Mouse (Mus musculus) c-Kit-negative CD71-positive TER-119-positive erythroid progenitor cells, embryonic 14.5 days (primary cell): Measurements from ENCODE around the gene Tmem117.

Source experiments
- DNase-seq: peaks from one replicate; pipeline ENCODE4 v3.0.0-alpha.2; 2013; ENCODE audit warnings: low read depth, low spot score

The Tmem117 gene

DNA sequence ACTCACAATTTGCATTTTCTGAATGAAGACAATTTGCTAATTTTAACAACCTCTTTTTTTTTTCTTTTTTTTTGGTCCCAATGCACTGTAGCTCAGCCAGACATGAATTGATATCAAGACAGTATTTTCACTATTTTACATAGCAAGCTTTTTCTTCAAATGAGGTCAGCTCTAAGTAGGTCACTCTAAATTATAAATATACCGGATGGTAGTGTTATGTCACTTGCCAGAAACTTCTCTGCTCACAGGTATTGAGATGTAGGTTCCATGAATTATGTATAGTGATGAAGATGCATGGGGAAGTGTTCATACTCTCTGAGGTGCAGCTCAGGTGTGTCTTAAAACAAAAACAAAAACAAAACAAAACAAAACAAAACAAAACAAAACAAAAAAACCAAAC, 264.2 kb downstream of the Tmem117 start:
- no peak for DNase-seq

DNA sequence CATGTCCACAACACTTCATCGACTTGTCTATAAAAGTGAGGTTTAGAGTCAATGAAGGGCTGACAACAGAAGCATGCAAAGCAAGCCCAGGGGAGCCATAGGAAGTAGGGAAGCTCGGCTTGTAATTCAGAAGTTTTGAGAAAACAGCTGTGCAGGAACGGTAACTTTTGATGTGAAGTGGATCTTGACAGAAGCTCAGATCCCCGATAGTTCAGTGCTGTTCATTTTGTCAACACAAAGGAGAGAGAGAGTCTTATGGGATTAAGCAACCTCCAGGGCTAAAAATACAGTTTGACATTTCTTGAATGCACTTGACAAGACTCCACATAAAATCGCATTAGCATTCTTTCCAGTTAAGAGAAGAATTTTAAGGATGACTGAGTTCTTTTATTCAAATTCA, 265.1 kb downstream of the Tmem117 start:
- no peak for DNase-seq

DNA sequence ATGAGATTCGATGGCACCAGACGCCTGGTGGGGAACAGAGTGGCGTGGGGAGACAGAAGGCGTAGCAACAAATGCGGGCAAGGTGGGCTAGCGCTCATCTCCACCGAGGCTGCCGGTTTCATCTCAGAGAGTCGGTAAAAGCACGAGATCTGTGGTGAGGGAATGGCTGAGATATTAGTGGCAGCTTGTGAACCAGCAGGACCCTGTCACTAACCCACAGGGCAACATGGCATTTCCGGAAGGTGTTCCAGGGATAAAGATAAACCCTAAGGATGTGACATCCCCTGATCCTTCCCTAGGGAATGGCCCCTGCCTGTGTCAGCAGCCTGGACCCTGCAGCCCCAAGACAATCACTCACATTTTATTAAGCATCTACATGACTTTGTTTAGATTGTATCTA, 266.6 kb downstream of the Tmem117 start:
- no peak for DNase-seq

DNA sequence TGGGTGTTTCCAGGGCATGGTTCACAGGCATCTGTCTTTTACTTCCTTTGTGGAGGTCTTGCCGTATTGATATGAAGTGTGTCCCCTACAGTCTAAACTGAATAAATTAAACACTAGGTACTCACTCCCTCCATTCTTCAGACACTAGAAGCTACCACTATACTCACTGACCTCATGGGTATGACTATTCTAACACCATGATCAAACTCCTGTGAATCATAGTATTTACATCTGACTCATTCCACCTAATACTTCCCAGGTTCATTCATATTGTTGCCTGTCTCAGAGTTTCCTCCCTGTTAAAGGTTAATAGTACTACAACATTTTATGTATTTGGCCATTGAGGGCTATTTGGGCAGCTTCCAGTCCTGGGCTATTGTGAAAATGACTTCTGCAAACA, 274.2 kb downstream of the Tmem117 start:
- no peak for DNase-seq

DNA sequence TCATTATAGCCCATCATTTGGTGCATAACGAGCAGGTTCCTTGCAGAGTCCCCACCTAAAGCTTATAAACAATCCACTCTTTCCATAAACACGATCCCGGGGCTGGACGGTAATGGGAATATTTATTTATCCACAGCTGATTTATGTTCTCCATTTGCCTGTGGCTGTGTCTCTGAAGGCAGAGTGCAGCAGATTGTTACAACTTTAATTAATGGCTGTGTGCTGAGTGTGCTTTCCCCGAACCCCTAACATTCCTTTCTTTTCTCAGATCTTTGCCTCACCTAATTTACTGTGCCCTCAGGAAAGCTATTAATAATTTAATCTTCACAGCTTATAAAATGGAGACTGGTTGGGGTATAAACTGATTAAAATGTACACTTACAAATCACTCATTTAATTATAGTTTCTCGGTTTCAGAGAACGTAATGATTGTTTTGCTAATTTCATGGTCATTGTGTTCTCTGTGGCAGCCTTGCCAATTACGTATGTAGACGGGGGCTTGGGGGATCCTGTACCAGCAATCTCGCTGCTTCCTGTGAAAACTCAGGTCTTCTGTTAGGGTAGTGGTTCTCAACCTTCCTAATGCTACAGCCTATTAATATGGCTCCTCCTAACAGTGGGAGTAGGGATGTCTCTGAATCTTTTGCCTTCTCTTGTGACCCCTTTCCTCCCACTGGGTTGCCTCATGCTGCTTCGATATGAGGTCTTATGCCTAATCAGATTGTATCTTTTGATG, 275.8 kb downstream of the Tmem117 start:
- DNase-seq = no peak

DNA sequence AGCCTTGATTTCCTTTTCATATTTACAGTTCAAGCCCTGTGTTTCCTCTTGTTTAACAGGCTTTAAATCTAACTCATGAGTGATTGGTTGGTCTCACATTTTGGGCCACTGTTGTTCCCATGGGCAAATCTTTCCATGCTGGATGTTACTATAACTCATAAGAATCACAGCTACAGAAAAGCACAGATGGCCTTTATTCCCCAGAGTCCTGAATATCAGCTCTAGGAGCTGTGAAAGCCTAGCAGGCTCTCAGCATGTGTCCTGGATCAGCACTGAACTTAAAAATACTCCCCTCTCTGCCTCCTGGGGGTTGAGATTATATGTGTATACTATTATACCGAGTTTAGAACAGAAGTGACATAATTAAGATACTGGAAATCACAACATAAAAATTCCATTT, 292.6 kb downstream of the Tmem117 start:
- DNase-seq = no peak

DNA sequence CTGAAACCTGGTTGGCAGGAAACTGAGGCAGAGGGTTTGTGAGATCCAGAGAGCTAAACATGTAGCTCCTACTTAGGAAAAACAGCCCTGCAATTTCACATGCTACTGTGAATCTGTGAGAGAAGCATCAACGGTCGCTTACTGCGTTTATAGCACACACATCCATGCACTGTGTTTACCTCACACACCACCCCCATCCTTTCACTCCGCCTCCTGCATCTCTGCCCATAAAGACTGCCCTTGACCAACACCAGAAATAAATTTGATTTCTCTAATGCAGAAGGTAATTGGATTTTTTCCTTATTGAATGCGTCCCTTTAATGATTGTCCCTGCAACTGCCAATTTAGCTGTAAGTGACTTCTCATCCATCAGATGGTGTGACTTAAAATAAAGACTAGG, 299.0 kb downstream of the Tmem117 start:
- DNase-seq = no peak

DNA sequence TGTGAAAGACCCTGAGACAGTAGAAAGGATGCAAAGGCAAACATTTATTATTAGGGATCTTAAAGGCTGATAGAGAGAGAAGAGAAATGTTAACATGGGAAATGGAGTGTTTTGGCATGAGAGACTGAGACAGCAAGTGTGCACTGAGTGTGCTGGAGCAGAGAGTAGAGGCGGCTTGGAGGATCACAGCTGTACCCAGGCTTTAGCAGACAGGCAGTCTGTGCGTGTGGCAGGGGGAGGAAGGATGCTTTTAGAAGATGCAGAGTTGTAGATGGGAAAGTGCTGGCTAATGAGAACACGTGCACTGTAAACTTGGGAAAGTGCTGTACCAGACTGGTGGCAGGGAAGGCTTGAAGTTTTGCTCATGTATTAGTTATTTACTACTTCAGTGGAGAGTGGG, 301.7 kb downstream of the Tmem117 start:
- DNase-seq = no peak

DNA sequence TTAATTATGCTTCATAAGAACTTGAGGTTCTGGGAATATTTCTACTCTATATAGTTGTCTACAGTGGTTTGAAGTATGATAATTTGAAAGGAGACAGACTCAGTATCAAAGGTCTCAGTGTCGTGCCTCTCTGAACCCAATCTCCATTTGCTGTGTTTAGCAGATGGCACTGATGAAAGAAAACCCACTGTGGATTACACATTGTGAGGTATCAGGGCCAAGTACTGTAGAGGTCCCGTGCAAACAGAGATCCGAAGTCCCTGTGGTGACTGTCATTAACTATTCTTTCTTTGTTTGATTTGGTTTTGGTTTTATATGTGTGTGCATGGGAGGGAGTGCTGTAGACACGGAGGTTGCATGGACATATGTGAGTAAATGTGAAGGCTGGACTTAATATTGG, 304.0 kb downstream of the Tmem117 start:
- DNase-seq = no peak

DNA sequence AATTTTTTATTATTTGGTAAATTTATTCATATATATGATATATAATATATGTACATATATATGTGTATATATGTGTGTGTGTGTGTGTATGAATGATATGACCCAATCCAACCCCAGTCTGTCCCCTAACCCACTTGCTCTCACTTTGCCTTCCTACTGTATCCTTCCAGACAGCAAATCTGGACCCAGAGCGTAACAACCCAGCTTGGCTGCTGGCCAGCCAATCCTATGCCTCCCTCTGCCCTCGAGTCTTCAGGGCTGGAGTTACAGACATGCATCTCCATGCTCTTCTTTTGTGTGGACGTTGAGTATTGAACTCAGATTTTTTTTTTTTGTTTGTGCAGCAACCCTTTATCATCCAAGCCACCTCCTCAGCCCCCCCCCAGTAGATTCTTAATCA, 304.4 kb downstream of the Tmem117 start:
- no peak for DNase-seq

DNA sequence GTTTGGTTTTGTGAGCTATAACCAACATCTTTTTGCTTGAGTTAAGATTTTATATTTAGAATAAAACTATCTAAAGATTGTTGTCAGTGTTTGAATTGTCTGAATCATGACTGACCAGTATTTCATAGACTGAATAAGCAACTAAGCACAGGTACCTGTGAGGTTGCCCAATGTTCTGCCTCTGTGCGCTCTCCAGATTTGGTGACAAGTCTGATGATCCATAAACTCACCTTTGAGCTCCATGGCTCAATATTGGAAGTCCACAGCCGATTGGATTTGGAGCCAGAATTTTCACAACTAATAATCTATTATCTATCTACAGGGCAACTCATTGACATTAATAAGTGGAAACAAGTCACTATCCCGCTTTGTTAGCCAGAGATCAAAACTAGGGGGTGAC, 312.9 kb downstream of the Tmem117 start:
- no peak for DNase-seq

DNA sequence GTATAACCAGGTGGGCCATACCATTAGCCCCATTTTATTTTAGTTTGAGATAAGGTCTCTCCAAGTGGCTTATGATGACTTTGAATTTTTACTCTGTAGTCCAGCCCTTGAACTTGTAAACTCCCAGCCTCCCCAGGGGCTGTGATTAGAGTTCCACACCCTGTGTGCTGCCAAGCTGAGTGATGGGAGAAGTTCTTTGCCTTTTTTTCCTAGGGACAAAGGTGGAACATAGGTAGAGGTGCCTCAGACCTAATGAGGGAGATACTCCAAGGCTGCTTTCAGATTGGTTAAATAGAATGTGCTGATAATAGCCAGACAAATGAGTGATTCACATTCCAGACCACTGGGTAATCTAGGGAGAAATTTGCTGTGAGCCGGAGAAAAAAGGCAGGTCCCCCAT, 313.4 kb downstream of the Tmem117 start:
- no peak for DNase-seq

DNA sequence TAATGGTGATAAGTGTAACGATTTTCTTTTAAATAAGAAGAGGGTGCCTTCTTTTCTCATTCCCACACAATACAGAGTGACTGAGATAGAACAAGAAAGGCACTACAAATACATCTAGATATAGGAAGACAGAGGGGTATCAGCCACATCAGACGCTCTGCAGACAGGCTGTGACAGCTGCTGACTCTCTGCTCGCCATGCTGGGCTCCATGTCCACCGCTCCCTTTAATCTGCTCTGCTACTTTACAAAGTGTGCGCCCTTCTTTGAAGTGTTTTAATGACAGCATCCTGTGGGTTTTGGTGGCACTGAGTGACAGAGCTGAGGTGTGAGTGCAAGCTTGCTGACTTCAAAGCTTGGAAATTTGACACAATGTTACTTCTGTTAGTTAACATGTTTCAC, 314.9 kb downstream of the Tmem117 start:
- no peak for DNase-seq

DNA sequence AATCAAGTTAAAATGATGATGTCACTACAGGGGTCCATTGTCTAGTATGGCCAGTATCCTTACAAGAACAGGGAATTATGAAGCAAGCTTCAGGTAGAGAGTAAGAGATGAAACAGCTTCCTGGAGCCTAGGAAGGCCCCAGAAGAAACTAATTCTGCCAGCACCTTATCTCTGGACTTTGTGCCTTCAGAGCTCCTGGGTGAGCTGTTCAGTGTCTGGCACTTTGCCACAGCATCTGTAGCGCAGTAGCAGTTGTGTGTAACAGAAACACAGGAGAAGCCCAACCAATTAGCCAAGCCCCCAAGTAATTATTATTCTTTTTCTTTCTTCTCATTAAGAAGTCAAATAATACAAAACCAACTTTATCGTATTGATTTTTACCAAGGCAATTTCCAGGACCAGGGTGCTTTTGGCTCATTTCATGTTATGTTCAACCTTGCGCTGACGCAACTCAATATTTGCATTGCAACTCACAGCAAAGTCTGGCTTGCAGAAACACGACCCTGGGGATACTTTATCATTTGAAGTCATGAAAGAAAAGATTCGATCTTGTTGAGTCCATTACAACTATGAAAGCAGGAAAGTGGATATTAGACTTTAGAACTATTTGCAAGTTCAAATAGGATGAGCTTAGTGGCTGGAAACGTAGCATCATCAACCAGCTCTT, 322.5 kb downstream of the Tmem117 start:
- no peak for DNase-seq

DNA sequence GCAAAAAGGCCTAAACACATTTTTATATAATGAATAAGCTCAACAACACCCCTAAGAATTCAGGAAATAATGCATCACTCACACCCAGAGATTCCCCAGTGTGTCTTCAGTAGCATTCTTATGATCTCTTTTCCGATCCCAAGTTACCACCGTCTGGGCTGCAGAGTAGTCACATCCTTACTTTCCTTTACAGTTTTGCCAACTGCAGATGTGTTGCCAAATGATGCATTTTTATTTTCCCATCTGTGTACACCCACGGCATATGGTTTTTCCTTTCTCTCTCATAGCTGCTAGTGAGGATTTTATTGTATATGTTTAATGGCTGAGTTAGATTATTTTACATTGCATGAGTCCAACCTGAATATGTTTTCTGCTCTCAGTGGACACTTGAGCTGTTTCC, 327.7 kb downstream of the Tmem117 start:
- DNase-seq = no peak

DNA sequence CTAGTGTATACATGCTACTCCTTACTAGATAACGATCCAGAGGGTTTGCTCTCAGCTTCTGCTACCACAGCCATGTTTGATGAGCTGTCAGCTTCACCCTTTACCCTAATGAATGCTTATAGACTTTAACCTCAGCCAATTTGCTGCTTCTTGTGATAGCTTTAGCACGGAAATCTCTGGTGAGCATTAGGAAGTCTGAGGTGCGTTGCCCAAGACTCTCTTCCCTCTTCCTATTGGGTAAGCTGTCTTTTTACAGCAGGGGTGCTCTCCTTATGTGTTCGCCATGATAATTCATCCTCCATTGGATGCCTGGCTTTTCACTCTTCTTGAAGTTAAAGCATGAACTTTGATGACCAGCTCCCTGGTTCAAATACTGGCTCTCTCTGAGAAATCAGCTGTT, 328.2 kb downstream of the Tmem117 start:
- DNase-seq = no peak

DNA sequence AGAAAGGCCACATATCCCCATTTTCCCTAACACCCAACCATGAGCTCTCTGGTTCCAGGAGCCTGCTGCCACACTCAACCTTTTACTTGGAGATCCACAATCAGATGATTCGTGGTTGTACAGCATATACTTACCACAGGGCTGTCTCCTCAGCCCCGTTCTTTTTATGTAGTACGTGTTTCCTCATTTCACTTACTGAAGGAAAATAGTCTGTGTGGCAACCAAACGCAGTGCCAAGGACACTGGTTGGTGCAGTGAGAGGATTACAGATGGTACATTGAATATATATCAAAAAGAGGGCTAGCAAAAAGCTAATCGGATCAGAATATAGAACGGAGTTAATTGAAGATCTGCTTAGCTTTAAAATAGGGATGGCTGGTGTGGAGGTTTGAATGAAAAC, 338.0 kb downstream of the Tmem117 start:
- no peak for DNase-seq

DNA sequence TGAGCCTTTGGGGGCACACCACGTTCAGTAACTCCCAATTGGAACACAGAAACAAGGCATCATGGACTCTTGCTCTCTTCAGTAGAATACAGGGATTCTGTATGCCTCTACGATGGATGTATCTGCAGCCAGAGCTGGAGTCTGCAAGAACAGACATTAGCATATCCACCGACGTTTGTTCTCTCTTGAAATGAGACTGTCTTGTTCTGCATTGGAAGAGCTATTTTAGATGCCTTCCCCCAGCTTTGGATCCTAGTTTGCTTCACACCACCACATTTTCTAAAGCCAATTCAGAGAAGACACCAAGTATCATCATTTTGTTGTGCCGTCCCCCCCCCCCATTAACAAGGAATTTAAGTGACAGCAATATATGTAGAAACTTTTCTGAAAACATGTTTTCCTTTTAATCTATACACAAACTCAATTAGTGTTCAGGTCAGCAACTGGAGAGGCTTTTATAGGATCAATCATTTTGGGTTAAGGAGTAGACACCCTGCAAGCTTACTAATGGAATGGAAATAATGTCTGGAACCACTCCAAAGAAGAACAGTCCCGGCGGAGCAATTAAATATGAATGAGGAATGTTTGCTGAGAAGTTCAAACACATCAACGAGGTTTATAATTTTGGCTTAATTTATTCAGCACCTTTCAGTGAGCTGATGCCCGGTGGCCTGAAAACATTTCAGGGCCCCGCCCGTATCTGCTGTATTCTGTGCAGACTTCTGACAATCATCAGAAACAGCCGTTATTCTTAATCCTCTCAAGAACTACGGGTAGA, 339.6 kb downstream of the Tmem117 start:
- DNase-seq = no peak

DNA sequence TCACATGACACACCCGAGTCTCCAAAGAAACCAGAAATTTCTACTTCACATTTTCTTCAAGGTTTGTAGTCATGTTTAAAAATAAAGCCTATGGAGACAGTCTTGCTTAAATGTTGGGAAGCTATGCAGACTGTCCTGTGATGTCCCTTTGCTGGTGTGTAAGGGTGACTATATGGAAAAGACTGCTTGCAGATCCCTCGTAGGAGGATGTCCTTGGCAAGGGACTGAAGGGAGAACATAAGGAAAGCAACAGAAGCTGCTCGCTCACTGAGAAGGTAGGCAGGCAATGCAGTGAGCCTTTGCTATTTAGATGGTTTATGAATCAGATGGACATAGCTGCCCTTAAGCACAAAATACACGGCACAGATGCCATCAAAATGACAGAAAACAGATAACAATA, 352.8 kb downstream of the Tmem117 start:
- no peak for DNase-seq

DNA sequence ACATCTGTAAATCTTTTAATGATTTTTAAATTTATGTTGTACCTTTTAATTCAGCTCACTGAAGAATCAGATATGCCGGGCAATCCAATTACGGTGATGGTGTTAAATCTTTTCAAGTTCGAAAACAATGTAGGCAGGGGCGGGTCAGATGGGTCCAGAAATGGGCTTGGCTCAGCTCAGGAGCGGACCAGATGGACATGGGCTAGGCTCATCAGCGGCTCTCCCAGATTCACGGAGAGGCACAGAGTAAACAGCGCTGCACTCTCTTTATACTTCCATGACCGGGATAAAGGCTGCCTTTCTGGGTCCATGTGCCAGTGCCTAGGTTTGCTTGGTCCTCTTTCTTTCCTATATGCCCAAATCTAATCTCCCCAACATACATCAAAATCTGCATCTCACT, 366.3 kb downstream of the Tmem117 start:
- DNase-seq = no peak

DNA sequence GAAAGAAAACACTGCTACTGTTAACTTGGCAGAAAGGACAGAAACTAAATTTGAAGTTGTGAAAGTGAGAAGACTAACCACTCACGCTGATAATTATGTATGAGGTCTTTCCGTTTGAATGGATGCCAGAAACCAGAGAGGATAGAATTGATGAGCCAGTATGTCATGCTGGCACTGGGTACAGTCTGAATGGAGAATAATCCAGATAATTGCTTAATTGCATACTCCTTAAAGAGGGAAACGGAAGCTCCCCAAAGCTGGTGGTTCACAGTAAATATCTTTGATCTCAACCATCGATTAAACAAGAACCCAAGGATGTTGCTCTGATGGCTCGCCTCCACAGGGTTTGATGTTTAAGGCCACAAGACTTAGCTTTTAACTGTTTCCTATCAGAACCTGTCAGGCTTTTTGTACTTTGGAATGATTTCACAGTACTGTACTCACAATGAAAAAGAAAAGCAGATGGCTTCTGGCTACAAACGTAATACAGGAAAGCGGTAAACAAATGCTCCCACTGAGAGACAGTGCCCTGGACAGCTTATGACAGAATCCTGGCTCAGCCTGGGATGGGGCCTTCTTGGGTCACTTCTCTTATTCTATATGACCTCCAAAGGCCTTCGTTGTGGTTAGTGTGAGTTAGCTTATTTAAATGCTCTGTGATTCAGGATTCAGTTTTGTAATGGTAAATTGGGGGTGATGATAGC, 376.2 kb downstream of the Tmem117 start:
- no peak for DNase-seq

DNA sequence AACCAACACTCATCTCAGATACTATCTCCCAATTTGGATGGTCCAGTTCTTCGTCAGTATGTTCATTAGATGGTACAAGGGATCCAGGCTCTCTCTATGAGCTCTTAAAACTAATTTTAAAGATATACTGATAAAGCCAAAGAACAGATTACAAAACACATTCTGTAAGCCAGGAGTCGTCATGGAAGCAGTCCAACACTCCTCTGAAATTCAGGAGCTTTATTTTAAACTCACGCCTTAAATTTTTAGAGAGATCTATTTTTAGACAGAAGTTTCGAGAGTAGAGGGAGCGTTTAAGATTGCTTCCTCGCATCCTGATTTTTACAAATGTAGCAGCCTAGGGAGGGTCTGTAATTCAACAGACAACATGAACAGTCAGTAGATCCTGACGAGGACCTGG, 393.2 kb downstream of the Tmem117 start:
- no peak for DNase-seq
